22 mouse cellular contexts compared by ENCODE assay signal in genomic region chr13:30792741-30793140, GRCm38 (mm10). TPM values are rescaled to one million over a fixed set of nuclear protein-coding genes. Genes with fewer than 3 reads are reported as not detected.
DNase-seq lines count a peak whose midpoint lies in the region; ATAC-seq and TF ChIP-seq lines count a peak whose summit lies in the region.
"Had no signal": no experiment of that assay in that cellular context is flagged by ENCODE, and none has a peak within 500 bp of the region (broad histone marks: within the 10 kb centered on the region; RNA-seq: fewer than 3 reads in every experiment).

No protein-coding gene starts in this region.

- DNase-seq in limb, embryonic 14.5 days (ENCODE audit: low spot score), result peak; percentile 34
- DNase-seq in limb, embryonic 10.5 days (ENCODE audit: low spot score), result no peak
- peak; percentile 23 for DNase-seq in lung, postnatal 0 days (ENCODE audit: low spot score)
- no peak for DNase-seq in lung, postnatal 14 days
- peak; percentile 1 for DNase-seq in urinary bladder, adult 2 months (ENCODE audit: low spot score)
- no peak for DNase-seq in urinary bladder, postnatal 10 days (ENCODE audit: low spot score)
- DNase-seq: adrenal gland, postnatal 10 days; cerebellum, adult 11 months; cerebellum, adult 8-10 months; cerebellum, postnatal 14 days; embryo, embryonic 11 days; gastrocnemius, postnatal 25 days; heart, postnatal 10 days; heart, postnatal 4 days had no signal

- no peak for ATAC-seq in limb, embryonic 14.5 days (ENCODE audit: low FRiP score, low read depth)
- peak; percentile 49 for ATAC-seq in lung, postnatal 0 days
- no peak for ATAC-seq in intestine, embryonic 16.5 days
- ATAC-seq: forebrain, embryonic 16.5 days; hindbrain, postnatal 0 days had no signal

- no peak for TF ChIP-seq POLR2A in limb, embryonic 14.5 days (IDR thresholded peaks at IDR 0.05; ENCODE audit: borderline replicate concordance, extremely low read depth, insufficient read depth, insufficient read length)

- WGBS in limb, embryonic 14.5 days, result 77% methylated on average over 3 of the region's 3 CpGs
- WGBS in limb, embryonic 10.5 days, result 90% methylated on average over 3 of the region's 3 CpGs
- 57% methylated on average over 3 of the region's 3 CpGs for WGBS in lung, postnatal 0 days
- WGBS in intestine, embryonic 16.5 days, result 69% methylated on average over 3 of the region's 3 CpGs

- no peak overlapping the region for H3K27ac ChIP-seq in limb, embryonic 14.5 days (replicated peaks; ENCODE audit: low read depth, low read length)
- no peak overlapping the region for H3K27ac ChIP-seq in limb, embryonic 10.5 days
- no peak overlapping the region for H3K27ac ChIP-seq in lung, postnatal 0 days (ENCODE audit: low read length)
- no peak overlapping the region for H3K27ac ChIP-seq in intestine, embryonic 16.5 days (ENCODE audit: low read length)
- H3K27ac ChIP-seq: embryonic facial prominence, embryonic 12.5 days; forebrain, embryonic 12.5 days; heart, embryonic 13.5 days; hindbrain, embryonic 12.5 days; hindbrain, postnatal 0 days had no signal

- no peaks in the 10 kb centered on the region for H3K36me3 ChIP-seq in limb, embryonic 14.5 days (ENCODE audit: control insufficient read depth, insufficient read depth, low read length)
- H3K36me3 ChIP-seq in limb, embryonic 10.5 days, result no peaks in the 10 kb centered on the region
- no peaks in the 10 kb centered on the region for H3K36me3 ChIP-seq in lung, postnatal 0 days (ENCODE audit: insufficient read depth, low read length)
- H3K36me3 ChIP-seq in intestine, embryonic 16.5 days (ENCODE audit: control insufficient read depth, insufficient read depth, low read length), result no peaks in the 10 kb centered on the region
- H3K36me3 ChIP-seq: embryonic facial prominence, embryonic 12.5 days; forebrain, embryonic 12.5 days; G1E; heart, embryonic 13.5 days; hindbrain, embryonic 12.5 days had no signal

- H3K9ac ChIP-seq in limb, embryonic 14.5 days (ENCODE audit: low read depth, low read length, severe bottlenecking), result no peak overlapping the region
- no peak overlapping the region for H3K9ac ChIP-seq in lung, postnatal 0 days (replicated peaks; ENCODE audit: low read depth)
- no peak overlapping the region for H3K9ac ChIP-seq in intestine, embryonic 16.5 days (ENCODE audit: low read depth, low read length)
- H3K9ac ChIP-seq: embryonic facial prominence, embryonic 12.5 days; forebrain, embryonic 12.5 days; heart, embryonic 13.5 days; hindbrain, embryonic 12.5 days had no signal

- H3K27me3 ChIP-seq in limb, embryonic 14.5 days (ENCODE audit: control insufficient read depth, insufficient read depth, low read length), result no peaks in the 10 kb centered on the region
- H3K27me3 ChIP-seq in limb, embryonic 10.5 days (ENCODE audit: low read depth, poor library complexity, severe bottlenecking), result no peaks in the 10 kb centered on the region
- H3K27me3 ChIP-seq in lung, postnatal 0 days (replicated peaks; ENCODE audit: insufficient read depth, low read length), result no peaks in the 10 kb centered on the region
- no peaks in the 10 kb centered on the region for H3K27me3 ChIP-seq in intestine, embryonic 16.5 days (replicated peaks; ENCODE audit: control insufficient read depth, insufficient read depth, low read length)
- H3K27me3 ChIP-seq: embryonic facial prominence, embryonic 12.5 days; forebrain, embryonic 12.5 days; heart, embryonic 13.5 days; hindbrain, embryonic 12.5 days had no signal

- no peak for TF ChIP-seq EP300 in lung, postnatal 0 days (IDR thresholded peaks at IDR 0.05)

- no peaks in the 10 kb centered on the region for H3K9me3 ChIP-seq in limb, embryonic 14.5 days (ENCODE audit: control insufficient read depth, low read length)
- no peaks in the 10 kb centered on the region for H3K9me3 ChIP-seq in limb, embryonic 10.5 days (replicated peaks)
- H3K9me3 ChIP-seq in lung, postnatal 0 days (ENCODE audit: low read length), result no peaks in the 10 kb centered on the region
- no peaks in the 10 kb centered on the region for H3K9me3 ChIP-seq in intestine, embryonic 16.5 days (ENCODE audit: control insufficient read depth, low read length)
- H3K9me3 ChIP-seq: embryonic facial prominence, embryonic 12.5 days; forebrain, embryonic 12.5 days; G1E; heart, embryonic 13.5 days; hindbrain, embryonic 12.5 days had no signal

- H3K4me2 ChIP-seq in limb, embryonic 14.5 days (replicated peaks; ENCODE audit: low read depth, low read length, severe bottlenecking), result no peak overlapping the region
- no peak overlapping the region for H3K4me2 ChIP-seq in lung, postnatal 0 days (replicated peaks; ENCODE audit: low read depth, low read length)
- no peak overlapping the region for H3K4me2 ChIP-seq in intestine, embryonic 16.5 days (ENCODE audit: low read depth, low read length)
- H3K4me2 ChIP-seq: embryonic facial prominence, embryonic 12.5 days; forebrain, embryonic 12.5 days; heart, embryonic 13.5 days; hindbrain, embryonic 12.5 days had no signal

- H3K4me3 ChIP-seq in limb, embryonic 14.5 days (replicated peaks; ENCODE audit: low read length), result no peak overlapping the region
- H3K4me3 ChIP-seq in limb, embryonic 10.5 days, result no peak overlapping the region
- H3K4me3 ChIP-seq in lung, postnatal 0 days (ENCODE audit: low read depth, low read length), result no peak overlapping the region
- H3K4me3 ChIP-seq in intestine, embryonic 16.5 days (ENCODE audit: low read length), result no peak overlapping the region
- H3K4me3 ChIP-seq: embryonic facial prominence, embryonic 12.5 days; forebrain, embryonic 12.5 days; heart, embryonic 13.5 days; hindbrain, embryonic 12.5 days had no signal

- H3K4me1 ChIP-seq in limb, embryonic 14.5 days (ENCODE audit: control insufficient read depth, insufficient read depth, low read length), result no peaks in the 10 kb centered on the region
- H3K4me1 ChIP-seq in limb, embryonic 10.5 days, result no peaks in the 10 kb centered on the region
- no peaks in the 10 kb centered on the region for H3K4me1 ChIP-seq in lung, postnatal 0 days (ENCODE audit: insufficient read depth, low read depth, low read length)
- no peaks in the 10 kb centered on the region for H3K4me1 ChIP-seq in intestine, embryonic 16.5 days (ENCODE audit: control insufficient read depth, insufficient read depth, low read length)
- H3K4me1 ChIP-seq: embryonic facial prominence, embryonic 12.5 days; forebrain, embryonic 12.5 days; hindbrain, embryonic 12.5 days had no signal

- no peak for TF ChIP-seq CTCF in lung, postnatal 0 days (IDR thresholded peaks at IDR 0.05)

RNA-seq across cellular contexts. Expression of gene Irf4, which starts 43.7 kb away (rescaled TPM):
- polyA plus RNA-seq in limb, embryonic 14.5 days (2012; rRNA removed), result 0.27 and 0.34 TPM in 2 replicates
- polyA plus RNA-seq in limb, embryonic 14.5 days (2014; fragmentation: Nextera tagmentation; extraction: Ambion mirVana), result 0.18 and 0.29 TPM in 2 replicates
- polyA plus RNA-seq in limb, embryonic 10.5 days (2016; fragmentation: Nextera tagmentation; extraction: Ambion mirVana), result not detected in 2 replicates
- 0.21 and 0.33 TPM in 2 replicates for polyA plus RNA-seq in lung, postnatal 0 days (2015; fragmentation: Nextera tagmentation; extraction: Ambion mirVana)
- polyA plus RNA-seq in urinary bladder, adult 2 months (2012; rRNA removed), result 2.3 TPM in 2 replicates
- 0.06 and 0.09 TPM in 2 replicates for polyA plus RNA-seq in intestine, embryonic 16.5 days (2015; fragmentation: Nextera tagmentation; extraction: Ambion mirVana)
- polyA plus RNA-seq: G1E had no signal

Comparison
In these comparisons a context has a peak if more than half of its experiments do, and no peak if none do; other contexts are left out.
1. DNase-seq: peak in limb, embryonic 14.5 days (single experiment), lung, postnatal 0 days (single experiment) and urinary bladder, adult 2 months (single experiment); none in limb, embryonic 10.5 days (single experiment), lung, postnatal 14 days (single experiment) and urinary bladder, postnatal 10 days (single experiment).